Mouse (Mus musculus) intestine, postnatal 0 days (tissue): Measurements from ENCODE around the gene Il6ra. TPM values are rescaled to one million over a fixed set of nuclear protein-coding genes. Genes with fewer than 3 reads are reported as not detected.
A peak's percentile ranks its signal among the peaks of the same experiment; 100 is the strongest.

Source experiments
- ATAC-seq: fragments of 200-750 bp; cut with Nextera tagmentation; 2 replicates; pipeline ENCODE4 v1.8.0; 2017; ENCODE audit warnings: mild to moderate bottlenecking, moderate TSS enrichment, moderate library complexity
- H3K27ac ChIP-seq: fragments of 300-500 bp; sonication (generic); 2 replicates; pipeline ENCODE4 v1.5.1; 2014; ENCODE audit warnings: mild to moderate bottlenecking, low read depth, low read length, moderate library complexity
- H3K27me3 ChIP-seq: fragments of 300-500 bp; sonication (generic); replicated peaks from 2 replicates; pipeline ENCODE4 v1.6.1; 2014; ENCODE audit warnings: low read length, mixed read lengths; ENCODE audit not compliant: control insufficient read depth, insufficient read depth
- H3K36me3 ChIP-seq: fragments of 300-500 bp; sonication (generic); 2 replicates; pipeline ENCODE4 v1.6.1; 2014; ENCODE audit warnings: mild to moderate bottlenecking, moderate library complexity; ENCODE audit not compliant: control insufficient read depth, insufficient read depth
- H3K4me1 ChIP-seq: fragments of 300-500 bp; sonication (generic); replicated peaks from 2 replicates; pipeline ENCODE4 v1.6.1; 2014; ENCODE audit warnings: antibody characterized with exemption, low read length, mixed read lengths; ENCODE audit not compliant: control insufficient read depth, insufficient read depth
- H3K4me2 ChIP-seq: fragments of 300-500 bp; sonication (generic); replicated peaks from 2 replicates; pipeline ENCODE4 v1.6.1; 2014; ENCODE audit warnings: low read depth, mild to moderate bottlenecking, moderate library complexity
- H3K4me3 ChIP-seq: fragments of 300-500 bp; sonication (generic); 2 replicates; pipeline ENCODE4 v1.5.1; 2014; ENCODE audit warnings: low read depth, low read length
- H3K9ac ChIP-seq: fragments of 300-500 bp; sonication (generic); 2 replicates; pipeline ENCODE4 v1.6.1; 2014; ENCODE audit warnings: mild to moderate bottlenecking, low read depth, low read length
- H3K9me3 ChIP-seq: fragments of 300-500 bp; sonication (generic); 2 replicates; pipeline ENCODE4 v1.6.1; 2016; ENCODE audit warnings: mixed run types; ENCODE audit not compliant: control insufficient read depth
- CTCF ChIP-seq: sonication (generic); IDR thresholded peaks from 2 replicates; pipeline ENCODE4 v1.5.1; 2016; ENCODE audit warnings: low read depth, mild to moderate bottlenecking, control low read depth, antibody characterized with exemption, moderate library complexity
- WGBS: fragments of 180-500 bp; shearing (Covaris S2); extraction: QIAGEN DNeasy Blood & Tissue Kit; methylation state at CpG from one replicate; pipeline ENCODE4 v1.1.7; 2014; 5-methylcytosine and 5-hydroxymethylcytosine counted together
- polyA plus RNA-seq: library from polyadenylated mRNA; unstranded; fragments of >200 nt; fragmentation: Nextera tagmentation; extraction: Ambion mirVana; gene quantifications from 2 replicates; pipeline ENCODE4 v1.2.1, GENCODE M21; 2015

Il6ra gene
- polyA plus RNA-seq, 1 experiment from 2014 or later, result 2.8 TPM

DNA sequence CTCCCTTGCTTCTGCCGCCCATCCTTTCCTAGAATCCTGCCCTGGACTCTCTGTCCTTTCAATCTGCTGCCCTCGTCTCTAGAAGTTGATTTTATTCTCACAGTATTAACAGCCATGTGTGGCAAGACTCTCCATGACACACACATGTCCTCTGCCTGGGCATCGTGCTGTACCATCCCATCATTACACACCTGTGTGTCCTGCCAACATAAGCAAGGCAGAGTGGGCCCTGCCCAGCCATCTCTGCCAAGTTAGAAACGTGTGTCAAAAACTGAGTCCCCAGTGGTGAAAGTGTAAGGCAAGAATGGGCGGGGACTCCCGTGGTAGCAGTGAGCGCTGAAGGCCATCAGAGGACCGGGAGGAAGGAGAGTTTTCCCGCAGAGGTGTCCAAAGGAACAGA is 67.2 kb downstream of the Il6ra start:
- WGBS, result 72% methylated on average over 9 of the region's 9 CpGs
- ATAC-seq, result no peak
- TF ChIP-seq CTCF, result no peak
- Histone ChIP-seq H3K9ac (no peak overlapping the region), H3K27ac (no peak overlapping the region), H3K4me3 (no peak overlapping the region), H3K9me3 (no peaks in the 10 kb centered on the region), H3K36me3 (no peaks in the 10 kb centered on the region), H3K4me1 (no peaks in the 10 kb centered on the region), H3K27me3 (no peaks in the 10 kb centered on the region), H3K4me2 (no peak overlapping the region)

DNA sequence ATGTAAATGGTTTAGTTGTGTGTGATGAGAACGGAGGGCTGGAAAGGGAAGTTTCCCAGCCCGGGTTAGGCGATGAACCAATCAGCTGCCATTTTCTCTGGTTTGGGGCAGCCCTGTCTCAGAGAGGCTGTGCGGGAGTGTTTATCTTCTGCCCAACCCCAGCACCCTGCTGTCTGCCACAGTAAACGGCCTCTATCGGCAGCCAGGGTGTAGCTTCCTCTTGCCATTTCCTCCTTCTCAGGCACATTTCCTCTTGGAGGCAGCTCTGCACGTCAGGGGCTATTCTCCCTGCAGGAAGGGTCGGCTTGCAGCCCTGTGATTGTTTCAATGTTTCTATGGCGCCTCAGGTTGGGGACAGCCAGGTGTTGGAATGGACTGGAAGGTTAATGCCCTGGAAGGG is 69.8 kb downstream of the Il6ra start:
- TF ChIP-seq CTCF, result peak; percentile 40
- ATAC-seq, result peak; percentile 25; the same call in 1 of the 2 replicates
- Histone ChIP-seq H3K4me3 (no peak overlapping the region), H3K9me3 (no peaks in the 10 kb centered on the region), H3K27me3 (no peaks in the 10 kb centered on the region), H3K4me1 (no peaks in the 10 kb centered on the region), H3K9ac (no peak overlapping the region), H3K36me3 (no peaks in the 10 kb centered on the region), H3K27ac (no peak overlapping the region), H3K4me2 (no peak overlapping the region)
- WGBS, result 38% methylated on average over 9 of the region's 9 CpGs

DNA sequence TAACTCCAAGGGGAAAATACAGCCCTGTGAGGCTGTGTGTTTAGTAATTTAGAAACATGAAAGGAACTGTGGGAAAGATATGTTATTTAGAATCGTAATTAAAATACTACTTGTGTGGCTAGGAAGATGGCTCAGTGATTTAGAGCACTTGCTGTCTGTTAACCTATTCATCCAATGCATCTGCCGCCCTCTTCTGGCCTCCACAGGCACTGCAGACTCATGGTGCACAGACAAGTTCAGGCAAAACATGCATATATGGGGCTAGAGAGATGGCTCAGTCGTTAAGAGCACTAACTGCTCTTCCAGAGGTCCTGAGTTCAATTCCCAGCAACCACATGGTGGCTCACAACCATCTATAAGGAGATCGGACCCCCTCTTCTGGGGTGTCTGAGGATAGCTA is 70.7 kb downstream of the Il6ra start:
- no peak for ATAC-seq
- no peaks in the 10 kb centered on the region for H3K4me1 ChIP-seq
- no peaks in the 10 kb centered on the region for H3K9me3 ChIP-seq
- no peak overlapping the region for H3K9ac ChIP-seq
- no peak overlapping the region for H3K4me2 ChIP-seq
- H3K4me3 ChIP-seq, result no peak overlapping the region
- peak; percentile 71 for TF ChIP-seq CTCF
- no peaks in the 10 kb centered on the region for H3K27me3 ChIP-seq
- no peak overlapping the region for H3K27ac ChIP-seq
- H3K36me3 ChIP-seq, result no peaks in the 10 kb centered on the region
- WGBS, result 73% methylated on average over 4 of the region's 4 CpGs

DNA sequence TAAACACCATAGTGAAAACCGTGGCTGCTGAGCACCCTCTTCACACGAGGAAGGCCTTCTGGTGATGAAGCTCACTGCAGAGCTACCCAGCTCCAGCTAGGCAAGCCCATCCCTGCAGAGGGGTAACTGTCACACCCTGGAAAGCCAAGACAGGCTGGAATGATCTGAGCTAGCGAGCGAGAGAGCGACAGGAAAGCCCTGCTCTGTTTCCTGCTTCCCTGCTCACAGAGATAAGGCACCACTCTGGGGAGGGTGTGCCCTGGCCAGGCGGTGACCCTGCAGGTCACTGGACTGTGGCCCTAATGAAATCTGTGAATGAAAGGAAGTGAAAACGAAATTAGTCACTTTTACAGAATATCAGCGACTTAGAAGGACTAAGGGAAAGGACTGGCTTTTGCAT is 77.6 kb downstream of the Il6ra start:
- Histone ChIP-seq H3K27ac (no peak overlapping the region), H3K9me3 (no peaks in the 10 kb centered on the region), H3K4me3 (no peak overlapping the region), H3K27me3 (peaks cover 36% of the 10 kb centered on the region), H3K4me2 (0 out of 2 replicates have a peak overlapping the region, but pooled peaks have one; percentile 24), H3K9ac (no peak overlapping the region), H3K36me3 (no peaks in the 10 kb centered on the region), H3K4me1 (no peaks in the 10 kb centered on the region)
- 25% methylated on average over 8 of the region's 8 CpGs for WGBS
- ATAC-seq, result peak; percentile 77; the same call in 1 of the 2 replicates
- TF ChIP-seq CTCF, result no peak

DNA sequence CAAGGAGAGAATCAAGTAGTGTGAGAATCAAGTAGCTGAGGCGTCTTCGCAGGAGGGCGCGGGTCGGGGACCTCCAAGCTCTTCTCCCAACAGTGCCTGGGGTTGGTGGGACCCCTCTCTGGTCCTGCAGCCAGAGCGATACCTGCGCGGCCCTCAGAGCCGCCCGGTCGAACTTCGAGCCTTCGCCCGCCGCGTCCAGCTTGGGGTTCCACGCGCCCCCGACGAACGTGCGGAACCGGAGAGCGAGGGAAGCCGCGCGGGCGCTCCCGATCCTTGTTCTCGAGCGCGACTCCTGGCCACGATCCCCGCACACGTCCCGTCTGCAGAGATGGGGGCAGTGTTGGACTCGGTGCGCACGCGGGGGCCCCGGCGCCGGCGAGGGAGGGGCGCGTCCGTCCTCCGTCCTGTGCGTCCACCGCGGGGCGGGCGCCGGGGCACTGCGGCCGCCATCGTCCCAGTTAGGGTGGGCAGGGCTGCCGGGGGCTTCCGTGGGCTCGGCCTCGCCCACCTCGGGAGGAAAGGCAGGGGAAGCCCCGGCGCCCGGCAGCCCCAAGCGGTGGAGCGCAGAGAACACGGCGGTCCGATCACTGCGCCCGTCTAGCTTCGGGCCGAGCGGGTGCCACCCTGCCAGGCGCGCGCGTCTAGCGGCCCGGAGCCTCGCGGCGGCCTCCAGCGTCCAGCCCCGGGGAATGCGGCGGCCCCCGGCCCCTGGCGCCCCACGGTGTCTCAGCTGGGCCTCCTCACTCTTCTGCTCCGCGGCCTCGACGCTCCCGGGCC is 82.0 kb downstream of the Il6ra start, which contains the start of gene She:
Gene She (plus strand): TSS at position 556 of the 777 bp plus-strand sequence.
- H3K36me3 ChIP-seq, result no peaks in the 10 kb centered on the region
- WGBS, result 2% methylated on average over 94 of the region's 96 CpGs
- peak within 1 kb of the TSS; percentile 3; the same call in 1 of the 2 replicates for H3K27ac ChIP-seq
- H3K9ac ChIP-seq, result peak within 1 kb of the TSS; percentile 40
- H3K4me3 ChIP-seq, result peak within 1 kb of the TSS; percentile 46
- no peak for ATAC-seq
- peak within 1 kb of the TSS; percentile 64 for H3K4me2 ChIP-seq
- peaks cover 49% of the 10 kb centered on the region for H3K27me3 ChIP-seq
- no peaks in the 10 kb centered on the region for H3K4me1 ChIP-seq
- no peaks in the 10 kb centered on the region for H3K9me3 ChIP-seq
- no peak for TF ChIP-seq CTCF

DNA sequence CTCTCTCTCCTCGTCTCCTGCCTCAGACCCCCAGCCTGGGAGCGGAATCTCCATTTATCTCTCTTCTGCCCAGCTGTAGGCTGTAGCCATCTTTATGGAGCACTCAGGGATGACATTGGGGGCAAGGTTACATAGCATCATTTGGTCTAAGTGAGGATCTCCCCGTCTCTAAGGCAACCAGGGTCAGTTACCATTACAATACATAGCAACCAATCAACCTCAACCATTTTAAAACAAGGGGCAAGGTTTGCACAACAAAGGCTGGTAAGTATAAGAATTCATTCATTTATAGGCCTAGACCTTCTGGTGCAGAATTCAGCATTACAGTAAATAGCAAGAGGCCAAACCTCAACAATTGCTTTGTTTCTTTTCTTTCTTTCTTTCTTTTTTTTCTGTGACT is 86.7 kb downstream of the Il6ra start:
- Histone ChIP-seq H3K9ac (no peak overlapping the region), H3K9me3 (no peaks in the 10 kb centered on the region), H3K27me3 (peaks cover 22% of the 10 kb centered on the region), H3K36me3 (no peaks in the 10 kb centered on the region), H3K4me2 (no peak overlapping the region), H3K4me3 (no peak overlapping the region), H3K4me1 (no peaks in the 10 kb centered on the region), H3K27ac (no peak overlapping the region)
- ATAC-seq, result no peak
- no peak for TF ChIP-seq CTCF
- WGBS, result 82% methylated on average over 3 of the region's 3 CpGs
